Mouse (Mus musculus): ENCODE data around the gene Neurog1. TPM values are rescaled to one million over a fixed set of nuclear protein-coding genes. Genes with fewer than 3 reads are reported as not detected.
A peak's percentile ranks its signal among the peaks of the same experiment; 100 is the strongest.

Neurog1 gene
- polyA plus RNA-seq, 1 experiment from 2014 or later, result not detected

- Histone ChIP-seq H3K9ac (no peak overlapping the region), H3K4me1 (replicated peaks) (peaks cover 5% of the 10 kb centered on the region), H3K9me3 (replicated peaks) (no peaks in the 10 kb centered on the region), H3K27ac (no peak overlapping the region), H3K4me2 (peak overlapping the region; percentile 43), H3K27me3 (peaks cover 34% of the 10 kb centered on the region), H3K4me3 (no peak overlapping the region), H3K36me3 (no peaks in the 10 kb centered on the region)
- no peak for ATAC-seq (replicated peaks; ENCODE audit: insufficient number of reproducible peaks, insufficient read depth, low FRiP score, low read depth)
- 29% methylated on average over 8 of the region's 8 CpGs for WGBS
Observed at GRCm38 (mm10) chr13:56209067-56209411, 42.9 kb downstream of the Neurog1 start.

GRCm38 (mm10) chr13:56208225-56209066 lies 43.5 kb downstream of the Neurog1 start:
- no peaks in the 10 kb centered on the region for H3K9me3 ChIP-seq (replicated peaks)
- no peaks in the 10 kb centered on the region for H3K36me3 ChIP-seq
- H3K4me2 ChIP-seq, result peak overlapping the region; percentile 43
- no peak for ATAC-seq (replicated peaks; ENCODE audit: insufficient number of reproducible peaks, insufficient read depth, low FRiP score, low read depth)
- H3K4me1 ChIP-seq (replicated peaks), result peaks cover 5% of the 10 kb centered on the region
- H3K27ac ChIP-seq, result no peak overlapping the region
- H3K4me3 ChIP-seq, result no peak overlapping the region
- H3K9ac ChIP-seq, result no peak overlapping the region
- WGBS, result 13% methylated on average over 35 of the region's 35 CpGs
- H3K27me3 ChIP-seq, result peaks cover 36% of the 10 kb centered on the region

Other genes with a start within 250 kb of the Neurog1 start
- 98.9 and 135 TPM in 2 replicates for gene H2afy, start 115.8 kb downstream of the Neurog1 start, polyA plus RNA-seq (2015; fragmentation: Nextera tagmentation; extraction: Ambion mirVana)
- 1.3 and 2.9 TPM in 2 replicates for gene Tifab, start 73.3 kb downstream of the Neurog1 start, polyA plus RNA-seq (2015; fragmentation: Nextera tagmentation; extraction: Ambion mirVana)
- 1.0 and 2.1 TPM in 2 replicates for gene Cxcl14, start 44.4 kb upstream of the Neurog1 start, polyA plus RNA-seq (2015; fragmentation: Nextera tagmentation; extraction: Ambion mirVana)
- gene Gm3045, start 174.4 kb upstream of the Neurog1 start, polyA plus RNA-seq (2015; fragmentation: Nextera tagmentation; extraction: Ambion mirVana), result not detected in 2 replicates
- 0.04 and 0.05 TPM in 2 replicates for gene Slc25a48, start 186.2 kb upstream of the Neurog1 start, polyA plus RNA-seq (2015; fragmentation: Nextera tagmentation; extraction: Ambion mirVana)
- gene Il9, start 230.1 kb upstream of the Neurog1 start, polyA plus RNA-seq (2015; fragmentation: Nextera tagmentation; extraction: Ambion mirVana), result not detected in 2 replicates

All from heart, embryonic 15.5 days (tissue).